Mouse (Mus musculus) heart, postnatal 0 days (tissue): ENCODE data around the gene Nkpd1. TPM values are rescaled to one million over a fixed set of nuclear protein-coding genes. Genes with fewer than 3 reads are reported as not detected.
A peak's percentile ranks its signal among the peaks of the same experiment; 100 is the strongest.

Source experiments
- ATAC-seq: fragments of 200-750 bp; cut with Nextera tagmentation; 2 replicates; pipeline ENCODE4 v1.8.0; 2017; ENCODE audit warnings: low read depth, moderate number of reproducible peaks, moderate library complexity; ENCODE audit not compliant: insufficient read depth
- DNase-seq: peaks from one replicate; pipeline ENCODE4 v3.0.0-alpha.2; 2016; ENCODE audit warnings: low spot score
- H3K27ac ChIP-seq: fragments of 300-500 bp; sonication (generic); 2 replicates; pipeline ENCODE4 v1.5.1; 2014; ENCODE audit warnings: low read depth, mild to moderate bottlenecking
- H3K27me3 ChIP-seq: fragments of 300-500 bp; sonication (generic); 2 replicates; pipeline ENCODE4 v1.6.1; 2014; ENCODE audit warnings: low read length, mixed read lengths; ENCODE audit not compliant: control insufficient read depth, insufficient read depth
- H3K36me3 ChIP-seq: fragments of 300-500 bp; sonication (generic); replicated peaks from 2 replicates; pipeline ENCODE4 v1.6.1; 2014; ENCODE audit warnings: low read length, mixed read lengths; ENCODE audit not compliant: control insufficient read depth, insufficient read depth
- H3K4me1 ChIP-seq: fragments of 300-500 bp; sonication (generic); 2 replicates; pipeline ENCODE4 v1.6.1; 2014; ENCODE audit warnings: antibody characterized with exemption; ENCODE audit not compliant: control insufficient read depth, insufficient read depth
- H3K4me2 ChIP-seq: fragments of 300-500 bp; sonication (generic); 2 replicates; pipeline ENCODE4 v1.6.1; 2014; ENCODE audit warnings: low read depth, mild to moderate bottlenecking, low read length, moderate library complexity
- H3K4me3 ChIP-seq: fragments of 300-500 bp; sonication (generic); 2 replicates; pipeline ENCODE4 v1.5.1; 2014; ENCODE audit warnings: low read depth, low read length
- H3K9ac ChIP-seq: fragments of 300-500 bp; sonication (generic); replicated peaks from 2 replicates; pipeline ENCODE4 v1.6.1; 2014; ENCODE audit warnings: low read depth, low read length, mixed read lengths
- H3K9me3 ChIP-seq: fragments of 300-500 bp; sonication (generic); replicated peaks from 2 replicates; pipeline ENCODE4 v1.6.1; 2016; ENCODE audit warnings: low read length; ENCODE audit not compliant: control insufficient read depth
- CTCF ChIP-seq: IDR thresholded peaks from 2 replicates; pipeline ENCODE4 v1.5.1; 2016; ENCODE audit warnings: antibody characterized with exemption, control low read depth, low read depth
- EP300 ChIP-seq: IDR thresholded peaks from 2 replicates; pipeline ENCODE4 v1.6.1; 2016; ENCODE audit warnings: antibody characterized with exemption, low read depth
- WGBS: fragments of 180-500 bp; shearing (Covaris S2); extraction: QIAGEN DNeasy Blood & Tissue Kit; methylation state at CpG from one replicate; pipeline ENCODE4 v1.1.7; 2014; 5-methylcytosine and 5-hydroxymethylcytosine counted together
- polyA plus RNA-seq: library from polyadenylated mRNA; unstranded; fragments of >200 nt; fragmentation: Nextera tagmentation; extraction: Ambion mirVana; gene quantifications from 2 replicates; pipeline ENCODE4 v1.2.1, GENCODE M21; 2015
- total RNA-seq: library from RNA; depleted of rRNA; stranded (reverse); fragments of >200 nt; gene quantifications from 2 replicates; pipeline ENCODE4 v1.2.3, GENCODE M21; 2014; ENCODE audit warnings: low replicate concordance

Nkpd1 gene
- total and polyA plus RNA-seq, 2 experiments from 2014 or later = not detected

- no peak overlapping the region for H3K9ac ChIP-seq
- WGBS = 73% methylated on average over 6 of the region's 6 CpGs
Observed at GRCm38 (mm10) chr7:19512353-19512752, 5.3 kb upstream of the Nkpd1 start.

GRCm38 (mm10) chr7:19520032-19520431, 2.4 kb downstream of the Nkpd1 start:
- WGBS = 7% methylated on average over 23 of the region's 23 CpGs

More at GRCm38 (mm10) chr7:19512353-19512752, 5.3 kb upstream of the Nkpd1 start:
- no peaks in the 10 kb centered on the region for H3K36me3 ChIP-seq
- H3K27ac ChIP-seq = no peak overlapping the region
- H3K27me3 ChIP-seq = peaks cover 10% of the 10 kb centered on the region; the same call in 1 of the 2 replicates
- H3K4me1 ChIP-seq = peaks cover 11% of the 10 kb centered on the region; the same call in 1 of the 2 replicates
- no peak for ATAC-seq
- H3K4me2 ChIP-seq = no peak overlapping the region
- TF ChIP-seq EP300 (no peak), CTCF (no peak)
- H3K9me3 ChIP-seq = no peaks in the 10 kb centered on the region
- no peak for DNase-seq
- no peak overlapping the region for H3K4me3 ChIP-seq

GRCm38 (mm10) chr7:19523017-19523756, 5.5 kb downstream of the Nkpd1 start:
- Histone ChIP-seq H3K36me3 (no peaks in the 10 kb centered on the region), H3K9ac (no peak overlapping the region)
- ATAC-seq = no peak

More at GRCm38 (mm10) chr7:19520032-19520431, 2.4 kb downstream of the Nkpd1 start:
- ATAC-seq (no peak), DNase-seq (no peak)
- Histone ChIP-seq H3K27ac (no peak overlapping the region), H3K4me3 (peak overlapping the region; percentile 34), H3K4me1 (peaks cover 18% of the 10 kb centered on the region), H3K9ac (peak overlapping the region; percentile 41; the same call in 1 of the 2 replicates), H3K9me3 (no peaks in the 10 kb centered on the region), H3K36me3 (no peaks in the 10 kb centered on the region), H3K4me2 (peak overlapping the region; percentile 59), H3K27me3 (peaks cover 86% of the 10 kb centered on the region)
- no peak for TF ChIP-seq CTCF
- TF ChIP-seq EP300 = no peak

GRCm38 (mm10) chr7:19523757-19524419, 6.2 kb downstream of the Nkpd1 start:
- peak overlapping the region; percentile 61 for H3K4me2 ChIP-seq
- no peaks in the 10 kb centered on the region for H3K36me3 ChIP-seq
- H3K27ac ChIP-seq = no peak overlapping the region
- H3K27me3 ChIP-seq = peaks cover 68% of the 10 kb centered on the region
- no peaks in the 10 kb centered on the region for H3K9me3 ChIP-seq
- peak overlapping the region; percentile 38 for H3K4me3 ChIP-seq
- DNase-seq (peak; percentile 41), ATAC-seq (peak; percentile 45)
- no peak overlapping the region for H3K9ac ChIP-seq
- 2% methylated on average over 59 of the region's 64 CpGs for WGBS
- TF ChIP-seq EP300 (no peak), CTCF (peak; percentile 56)
- H3K4me1 ChIP-seq = peaks cover 18% of the 10 kb centered on the region

More at GRCm38 (mm10) chr7:19523017-19523756, 5.5 kb downstream of the Nkpd1 start:
- peaks cover 75% of the 10 kb centered on the region for H3K27me3 ChIP-seq
- no peak for DNase-seq
- no peaks in the 10 kb centered on the region for H3K9me3 ChIP-seq
- H3K4me1 ChIP-seq = peaks cover 18% of the 10 kb centered on the region
- 10% methylated on average over 71 of the region's 72 CpGs for WGBS
- no peak overlapping the region for H3K27ac ChIP-seq
- peak overlapping the region; percentile 38 for H3K4me3 ChIP-seq
- TF ChIP-seq CTCF (no peak), EP300 (no peak)
- peak overlapping the region; percentile 61 for H3K4me2 ChIP-seq

GRCm38 (mm10) chr7:19524420-19525104, 6.9 kb downstream of the Nkpd1 start:
- peak; percentile 21 for ATAC-seq
- Histone ChIP-seq H3K4me3 (peak overlapping the region; percentile 38), H3K4me2 (peak overlapping the region; percentile 61), H3K9ac (no peak overlapping the region), H3K4me1 (peaks cover 18% of the 10 kb centered on the region), H3K36me3 (peaks cover 6% of the 10 kb centered on the region; the same call in 1 of the 2 replicates), H3K27ac (no peak overlapping the region), H3K27me3 (peaks cover 61% of the 10 kb centered on the region), H3K9me3 (no peaks in the 10 kb centered on the region)
- WGBS = 11% methylated on average over 24 of the region's 24 CpGs
- TF ChIP-seq CTCF (no peak), EP300 (no peak)
- DNase-seq = no peak
